Mouse (Mus musculus): Measurements from ENCODE around the gene Mertk.
"Not testable (repeated sequence)": the region's sequence is repeated elsewhere in the genome, so short reads cannot be mapped to it uniquely, and the experiment has no call there.

Gene Mertk

GRCm38 (mm10) chr2:128698693-128699181, at the start of gene Mertk:
Gene Mertk (plus strand): TSS chr2:128698956.
- peak; percentile 93 to 96 for DNase-seq

GRCm38 (mm10) chr2:128680661-128681060, 18.1 kb upstream of the Mertk start:
- peak; percentile 44 to 55 for DNase-seq

- DNase-seq = peak; percentile 91 to 93
These were observed 11.7 kb upstream of the Mertk start, which contains the start of gene Anapc1 for GRCm38 (mm10) chr2:128686921-128687557. Gene Anapc1 (minus strand): TSS chr2:128687391.

GRCm38 (mm10) chr2:128687558-128688120, 11.1 kb upstream of the Mertk start:
- no peak for DNase-seq

GRCm38 (mm10) chr2:128692336-128692735, 6.4 kb upstream of the Mertk start:
- peak in 1 of 2 experiments; percentile 48 for DNase-seq

GRCm38 (mm10) chr2:128692771-128693170, 6.0 kb upstream of the Mertk start:
- no peak for DNase-seq

- DNase-seq = no peak
These were observed 5.5 kb upstream of the Mertk start for GRCm38 (mm10) chr2:128693236-128693635.

GRCm38 (mm10) chr2:128693828-128694227, 4.9 kb upstream of the Mertk start:
- DNase-seq = not testable (repeated sequence)

- DNase-seq = no peak
These were observed 4.2 kb upstream of the Mertk start for GRCm38 (mm10) chr2:128694548-128694947.

- DNase-seq = no peak
These were observed 2.3 kb upstream of the Mertk start for GRCm38 (mm10) chr2:128696426-128696825.

GRCm38 (mm10) chr2:128697047-128697446, 1.7 kb upstream of the Mertk start:
- no peak for DNase-seq

GRCm38 (mm10) chr2:128697566-128697965, 1.2 kb upstream of the Mertk start:
- DNase-seq = no peak

GRCm38 (mm10) chr2:128698140-128698692, 540 bp upstream of the Mertk start:
- DNase-seq = peak; percentile 91 to 93

GRCm38 (mm10) chr2:128699201-128699885, 587 bp downstream of the Mertk start:
- peak; percentile 57 to 58 for DNase-seq

GRCm38 (mm10) chr2:128704474-128704873, 5.7 kb downstream of the Mertk start:
- no peak for DNase-seq

GRCm38 (mm10) chr2:128709264-128709663, 10.5 kb downstream of the Mertk start:
- DNase-seq = no peak

- DNase-seq = no peak
These were observed 11.9 kb downstream of the Mertk start for GRCm38 (mm10) chr2:128710609-128711008.

GRCm38 (mm10) chr2:128712940-128713339, 14.2 kb downstream of the Mertk start:
- DNase-seq = no peak

- DNase-seq = peak; percentile 64 to 66
These were observed 14.8 kb downstream of the Mertk start for GRCm38 (mm10) chr2:128713548-128714003.

GRCm38 (mm10) chr2:128714724-128715241, 16.0 kb downstream of the Mertk start:
- no peak for DNase-seq

GRCm38 (mm10) chr2:128715979-128716378, 17.2 kb downstream of the Mertk start:
- DNase-seq = no peak

- DNase-seq = no peak
These were observed 20.6 kb downstream of the Mertk start for GRCm38 (mm10) chr2:128719380-128719779.

GRCm38 (mm10) chr2:128722106-128722710, 23.5 kb downstream of the Mertk start:
- DNase-seq = no peak
